Mouse (Mus musculus): ENCODE data around the gene Psen1.

Psen1 gene

GRCm38 (mm10) chr12:83780181-83780580, 92.2 kb downstream of the Psen1 start:
- no peak for DNase-seq

- DNase-seq: no peak
Measured at GRCm38 (mm10) chr12:83781204-83781603, 93.3 kb downstream of the Psen1 start.

DNA sequence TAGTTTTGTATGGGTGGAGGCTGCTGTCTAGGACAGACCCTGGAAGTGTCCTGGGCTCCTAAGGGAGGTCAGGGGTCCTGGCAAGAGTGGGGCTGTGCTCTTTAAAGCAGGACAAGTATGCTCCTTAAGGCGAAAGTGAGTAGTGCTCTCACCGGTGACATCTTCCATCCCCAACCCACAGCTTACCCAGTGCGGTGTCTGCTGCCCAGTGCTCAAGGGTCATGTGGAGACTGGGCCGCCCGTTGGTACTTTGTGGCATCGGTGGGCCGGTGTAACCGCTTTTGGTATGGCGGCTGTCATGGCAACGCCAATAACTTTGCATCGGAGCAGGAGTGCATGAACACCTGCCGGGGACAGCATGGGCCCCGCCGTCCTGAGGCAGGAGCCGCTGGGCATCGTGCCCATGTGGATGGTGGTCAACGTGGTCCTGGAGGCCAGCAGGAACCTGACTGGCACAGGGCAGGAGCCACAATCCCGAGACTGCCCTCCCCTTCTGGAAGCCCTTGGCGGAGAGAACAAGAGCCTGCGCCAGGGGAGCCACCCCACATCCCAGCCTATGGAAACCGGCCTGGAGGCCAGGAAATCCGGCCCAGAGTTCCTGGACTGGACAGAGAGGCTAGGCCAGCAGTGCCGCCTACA, 93.8 kb downstream of the Psen1 start:
- no peak for DNase-seq

DNA sequence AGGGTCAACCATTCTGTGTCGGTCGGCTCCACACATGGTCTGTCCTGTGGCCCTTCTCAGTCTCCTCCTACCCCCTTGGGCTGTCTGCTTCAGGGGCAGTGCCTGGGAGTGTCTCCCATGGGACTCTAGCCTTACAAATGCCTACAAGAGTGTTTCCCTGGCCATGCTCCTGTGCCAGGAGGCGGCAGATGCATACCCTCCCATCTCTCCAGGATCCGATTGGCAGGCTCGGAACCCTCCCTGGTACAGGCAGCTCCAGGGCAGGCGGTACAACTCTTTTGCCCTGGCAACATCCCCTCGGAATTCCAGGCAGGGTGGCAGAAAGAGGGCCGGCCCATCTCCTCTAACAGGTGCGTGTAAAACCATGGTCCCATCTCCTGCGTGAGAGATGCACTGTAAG, 94.7 kb downstream of the Psen1 start:
- no peak for DNase-seq
